Mouse (Mus musculus) erythroblast, embryonic 14.5 days (primary cell): Measurements from ENCODE around the gene Zranb2.

Experiments
- GATA1 ChIP-seq: IDR thresholded peaks from 2 replicates; pipeline ENCODE4 v1.6.1; 2012; ENCODE audit warnings: low read length, inconsistent platforms, mixed read lengths
- TAL1 ChIP-seq: IDR thresholded peaks from 3 replicates; pipeline ENCODE4 v1.6.1; 2012; ENCODE audit warnings: low read length, inconsistent platforms, mixed read lengths

DNA sequence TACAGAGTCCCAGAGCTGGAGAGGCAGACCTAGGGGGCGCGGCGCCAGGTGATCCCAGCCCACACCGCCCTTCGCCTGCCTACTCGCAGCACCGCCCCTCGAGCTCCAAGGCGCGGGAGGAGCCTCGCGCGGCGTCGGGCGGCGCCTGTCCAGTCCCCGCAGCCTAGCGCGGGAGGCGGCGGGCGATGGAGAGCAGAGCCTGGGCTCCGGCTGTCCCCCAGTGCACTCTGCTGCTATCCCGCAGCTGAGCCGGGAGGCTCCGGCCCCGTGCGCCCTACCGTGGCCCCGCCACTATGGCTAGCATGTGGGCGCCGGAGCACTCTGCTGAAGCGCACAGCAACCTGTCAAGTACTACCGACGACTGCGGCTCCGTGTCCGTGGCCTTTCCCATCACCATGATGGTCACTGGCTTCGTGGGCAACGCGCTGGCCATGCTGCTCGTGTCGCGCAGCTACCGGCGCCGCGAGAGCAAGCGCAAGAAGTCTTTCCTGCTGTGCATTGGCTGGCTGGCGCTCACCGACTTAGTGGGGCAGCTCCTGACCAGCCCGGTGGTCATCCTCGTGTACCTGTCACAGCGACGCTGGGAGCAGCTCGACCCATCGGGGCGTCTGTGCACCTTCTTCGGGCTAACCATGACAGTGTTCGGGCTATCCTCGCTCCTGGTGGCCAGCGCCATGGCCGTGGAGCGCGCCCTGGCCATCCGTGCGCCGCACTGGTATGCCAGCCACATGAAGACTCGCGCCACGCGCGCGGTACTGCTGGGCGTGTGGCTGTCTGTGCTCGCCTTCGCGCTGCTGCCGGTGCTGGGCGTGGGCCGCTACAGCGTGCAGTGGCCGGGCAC, 33.0 kb downstream of the Zranb2 start, which contains the start of gene Ptger3:
- TF ChIP-seq TAL1 (no peak), GATA1 (no peak)
